Mouse (Mus musculus) kidney, adult 10 weeks (tissue): ENCODE data around the gene Rpl23. TPM values are rescaled to one million over a fixed set of nuclear protein-coding genes. Genes with fewer than 3 reads are reported as not detected.

Experiments used
- polyA plus RNA-seq: library from polyadenylated mRNA; stranded (reverse); fragments of 350-450 nt; fragmentation: Illumina TruSeq; extraction: RNeasy Lipid Tissue Mini Kit (QIAGEN cat#74804); gene quantifications from one replicate; pipeline ENCODE4 v1.2.3, GENCODE M21; 2014; ENCODE audit warnings: low read depth, low replicate concordance

The Rpl23 gene
- 1,275 TPM for polyA plus RNA-seq

GRCm38 (mm10) chr11:97781832-97782563 lies at the start of gene Rpl23:
Gene Rpl23, minus strand, starts transcription at chr11:97782437.

GRCm38 (mm10) chr11:97798782-97799145 lies 16.5 kb upstream of the Rpl23 start, which contains the start of gene Lasp1:
Gene Lasp1, plus strand, starts transcription at chr11:97799000.

GRCm38 (mm10) chr11:97775808-97776496 lies 6.3 kb downstream of the Rpl23 start, which contains the start of gene 1700001P01Rik:
Gene 1700001P01Rik, minus strand, starts transcription at chr11:97775918.

GRCm38 (mm10) chr11:97766154-97766881 lies 15.9 kb downstream of the Rpl23 start, which contains the start of gene Cwc25:
Gene Cwc25, minus strand, starts transcription at chr11:97766556.

GRCm38 (mm10) chr11:97744063-97744717 lies 38.0 kb downstream of the Rpl23 start, which contains the start of gene Pip4k2b:
Gene Pip4k2b, minus strand, starts transcription at chr11:97744704.

Other genes starting within 250 kb of the Rpl23 start
- 0.77 TPM for gene Srcin1, start 206.3 kb downstream of the Rpl23 start, polyA plus RNA-seq
- gene Epop, start 152.7 kb downstream of the Rpl23 start, polyA plus RNA-seq, result not detected
- gene Mllt6, start 119.0 kb downstream of the Rpl23 start, polyA plus RNA-seq, result 4.9 TPM
- 12.9 TPM for gene Cisd3, start 96.6 kb downstream of the Rpl23 start, polyA plus RNA-seq
- gene Pcgf2, start 81.9 kb downstream of the Rpl23 start, polyA plus RNA-seq, result 2.9 TPM
- 7.2 TPM for gene Psmb3, start 79.0 kb downstream of the Rpl23 start, polyA plus RNA-seq
- gene Pip4k2b, start 37.7 kb downstream of the Rpl23 start, polyA plus RNA-seq, result 4.6 TPM
- 11.6 TPM for gene Cwc25, start 15.9 kb downstream of the Rpl23 start, polyA plus RNA-seq
- gene 1700001P01Rik, start 6.5 kb downstream of the Rpl23 start, polyA plus RNA-seq, result not detected
- 32.3 TPM for gene Lasp1, start 16.6 kb upstream of the Rpl23 start, polyA plus RNA-seq
- gene B230217C12Rik, start 58.3 kb upstream of the Rpl23 start, polyA plus RNA-seq, result 3.2 TPM
- gene Fbxo47, start 101.7 kb upstream of the Rpl23 start, polyA plus RNA-seq, result 3.6 TPM
- not detected for gene Plxdc1, start 204.0 kb upstream of the Rpl23 start, polyA plus RNA-seq
- not detected for gene Arl5c, start 213.7 kb upstream of the Rpl23 start, polyA plus RNA-seq
- gene Cacnb1, start 240.6 kb upstream of the Rpl23 start, polyA plus RNA-seq, result not detected
- 76.3 TPM for gene Rpl19, start 244.3 kb upstream of the Rpl23 start, polyA plus RNA-seq